Mouse (Mus musculus) cerebellum, adult 2 months (tissue): ENCODE results near the gene Arsj. TPM values are rescaled to one million over a fixed set of nuclear protein-coding genes. Genes with fewer than 3 reads are reported as not detected.

Experiments
- DNase-seq, 2 experiments: peaks; one replicate each; pipeline ENCODE4 v3.0.0; 2021
- H3K27ac ChIP-seq: fragments of 200-500 bp; 2 replicates; pipeline ENCODE4 v1.5.1; 2012; ENCODE audit warnings: low read length, control low read depth, inconsistent platforms; ENCODE audit not compliant: insufficient read depth
- H3K27me3 ChIP-seq: fragments of 200-500 bp; 2 replicates; pipeline ENCODE4 v1.6.1; 2012; ENCODE audit warnings: inconsistent platforms, mild to moderate bottlenecking, low read length, moderate library complexity; ENCODE audit not compliant: control insufficient read depth, insufficient read depth
- H3K4me1 ChIP-seq: fragments of 200-500 bp; 2 replicates; pipeline ENCODE4 v1.6.1; 2011; ENCODE audit warnings: low read length; ENCODE audit not compliant: control insufficient read depth, insufficient read depth
- H3K4me3 ChIP-seq: fragments of 200-500 bp; replicated peaks from 2 replicates; pipeline ENCODE3; 2011; ENCODE audit warnings: mild to moderate bottlenecking, low read depth, low read length, control low read depth; ENCODE audit not compliant: insufficient read depth
- CTCF ChIP-seq: fragments of 200-500 bp; IDR thresholded peaks from 2 replicates; pipeline ENCODE4 v1.5.1; 2011; ENCODE audit warnings: low read depth, mild to moderate bottlenecking, control low read depth, low read length, moderate library complexity, borderline replicate concordance; ENCODE audit not compliant: insufficient read depth
- POLR2A ChIP-seq: fragments of 200-500 bp; IDR thresholded peaks from 2 replicates; pipeline ENCODE4 v1.6.1; 2011; ENCODE audit warnings: low read length, control low read depth, borderline replicate concordance; ENCODE audit not compliant: insufficient read depth
- WGBS: fragments of 180-500 bp; shearing (Covaris S2); methylation state at CpG from one replicate; pipeline ENCODE4 v1.1.7; 2018; 5-methylcytosine and 5-hydroxymethylcytosine counted together
- polyA plus RNA-seq: library from polyadenylated mRNA; depleted of rRNA; stranded (reverse); fragments of >200 nt; gene quantifications from 2 replicates; pipeline ENCODE4 v1.2.3, GENCODE M21; 2012; rRNA removed

The Arsj gene
- 0.10 TPM in 2 replicates for polyA plus RNA-seq

DNA sequence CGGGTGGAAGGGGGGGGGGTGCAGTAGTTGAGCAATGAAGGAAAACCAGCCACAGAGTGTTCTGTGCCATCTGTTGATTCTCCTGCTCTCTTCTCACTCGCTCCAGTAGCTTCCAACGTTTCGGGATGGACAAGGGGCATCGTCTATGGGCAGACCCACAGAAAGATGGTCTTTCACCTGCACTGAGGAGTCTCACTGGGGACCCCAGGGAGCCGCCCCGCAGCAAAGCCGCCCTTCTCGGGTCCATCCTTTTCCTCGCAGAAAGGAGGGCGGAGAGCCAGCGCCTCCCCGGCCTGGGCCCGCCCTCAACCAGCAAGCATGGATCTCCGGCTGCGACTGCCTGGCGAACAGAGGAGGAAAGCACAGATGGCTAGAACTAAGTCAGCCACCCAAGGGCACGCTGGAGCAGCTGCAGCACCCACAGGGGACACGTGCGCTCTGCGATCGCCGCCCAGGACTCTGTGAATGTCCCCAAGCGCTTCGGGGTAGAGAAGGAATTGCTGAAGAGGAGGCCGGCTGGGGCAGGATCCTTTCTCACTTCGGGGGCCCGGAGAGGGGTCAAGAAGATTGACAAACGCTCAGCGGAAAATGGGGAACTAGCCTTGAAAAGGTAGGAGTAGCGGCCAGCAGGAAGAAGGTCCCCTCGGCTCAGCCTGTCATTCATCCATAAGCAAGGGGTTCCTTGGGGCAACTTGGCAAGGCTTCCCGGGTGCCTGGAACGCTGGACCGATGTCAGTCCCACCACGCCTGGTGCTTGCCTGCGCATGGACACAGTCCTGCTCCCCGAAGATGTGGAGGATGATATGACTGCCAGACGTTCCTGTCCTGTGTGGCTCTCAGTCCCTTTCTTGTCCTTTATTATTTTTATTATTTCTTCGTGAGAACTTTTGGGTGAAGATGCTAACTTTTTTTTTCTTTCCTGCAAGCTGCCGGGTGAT is at the start of gene Arsj:
TSS of gene Arsj (plus strand) at position 117 of the 938 bp plus-strand sequence.
- Histone ChIP-seq H3K27ac (no peak within 1 kb of the TSS), H3K4me1 (0 out of 2 replicates have a peak, but pooled peaks cover 3% of the 10 kb centered on the region), H3K4me3 (peak within 1 kb of the TSS; percentile 21), H3K27me3 (no peaks in the 10 kb centered on the region)
- 4% methylated on average over 41 of the region's 41 CpGs for WGBS
- peak; percentile 23 to 25 for DNase-seq
- no peak for TF ChIP-seq POLR2A
- TF ChIP-seq CTCF, result no peak

DNA sequence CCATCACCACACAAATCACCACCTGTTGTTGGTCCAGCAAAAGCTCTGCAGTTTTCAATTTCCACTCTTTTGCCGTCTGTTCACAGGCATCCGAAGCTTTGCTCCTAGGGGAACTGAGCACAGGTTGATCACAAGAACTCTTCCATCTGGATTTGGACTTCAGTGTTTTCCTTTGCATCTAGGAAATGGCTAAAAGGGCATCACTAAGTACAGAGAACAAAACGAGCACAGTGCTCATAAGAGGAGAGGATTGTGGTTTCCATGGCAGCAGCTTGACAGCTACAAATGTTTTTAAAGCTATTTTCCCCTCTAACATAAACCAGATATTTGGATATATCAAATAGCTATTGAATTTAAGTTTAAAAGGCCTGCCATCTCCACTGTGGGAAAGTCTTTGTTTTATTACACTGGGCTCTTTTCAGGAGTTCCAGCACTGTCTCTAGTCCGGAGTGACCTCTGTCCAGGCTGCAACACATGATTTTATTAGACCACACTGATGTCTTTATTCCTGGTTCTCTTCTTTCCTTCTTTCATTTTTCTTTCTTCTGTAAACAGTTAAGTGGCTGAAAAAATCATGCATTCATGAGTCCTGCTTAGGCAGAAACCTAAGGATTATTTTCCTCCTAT is 38.5 kb upstream of the Arsj start:
- DNase-seq, result no peak
- H3K27ac ChIP-seq, result no peak overlapping the region
- no peaks in the 10 kb centered on the region for H3K4me1 ChIP-seq
- H3K4me3 ChIP-seq, result no peak overlapping the region
- H3K27me3 ChIP-seq, result no peaks in the 10 kb centered on the region
- no peak for TF ChIP-seq CTCF
- no peak for TF ChIP-seq POLR2A
- WGBS, result 47% methylated on average over 4 of the region's 4 CpGs

DNA sequence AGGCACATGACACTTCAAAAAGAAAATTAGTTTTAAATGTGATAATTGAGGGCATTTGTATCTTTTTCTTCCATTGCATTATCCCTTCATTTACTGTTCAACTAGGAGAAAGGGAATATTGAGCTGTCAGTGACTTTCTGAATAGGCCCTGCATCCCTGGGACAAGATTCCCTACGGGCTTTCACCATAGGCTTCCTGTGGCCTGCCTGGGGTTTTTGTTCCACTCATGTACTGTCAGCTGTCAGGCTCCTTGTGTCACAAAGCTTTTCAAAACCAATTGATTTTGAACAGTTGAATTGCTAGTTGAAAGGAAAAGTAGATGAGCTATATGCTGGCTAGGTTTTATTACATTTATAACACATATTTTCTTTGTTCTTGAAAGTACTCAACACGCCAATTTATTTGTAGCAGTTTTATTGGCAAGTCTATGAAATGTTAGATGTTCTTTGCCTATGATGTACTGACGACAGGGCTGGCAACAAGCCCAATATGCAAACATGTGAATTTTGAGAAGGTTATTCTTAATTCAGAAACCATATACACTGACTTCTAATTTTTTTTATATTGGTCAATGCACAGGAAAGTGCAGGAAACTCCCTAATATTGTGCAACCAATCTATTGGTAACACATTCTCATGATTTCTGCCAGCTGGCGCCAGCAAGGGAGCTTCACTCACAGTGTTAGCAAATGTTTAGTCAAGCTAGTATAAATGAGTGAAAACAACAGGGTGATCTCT is 37.4 kb upstream of the Arsj start:
- H3K4me1 ChIP-seq, result no peaks in the 10 kb centered on the region
- no peak for TF ChIP-seq POLR2A
- TF ChIP-seq CTCF, result no peak
- H3K4me3 ChIP-seq, result no peak overlapping the region
- H3K27ac ChIP-seq, result no peak overlapping the region
- H3K27me3 ChIP-seq, result no peaks in the 10 kb centered on the region
- no peak for DNase-seq
- 44% methylated on average over 4 of the region's 4 CpGs for WGBS

DNA sequence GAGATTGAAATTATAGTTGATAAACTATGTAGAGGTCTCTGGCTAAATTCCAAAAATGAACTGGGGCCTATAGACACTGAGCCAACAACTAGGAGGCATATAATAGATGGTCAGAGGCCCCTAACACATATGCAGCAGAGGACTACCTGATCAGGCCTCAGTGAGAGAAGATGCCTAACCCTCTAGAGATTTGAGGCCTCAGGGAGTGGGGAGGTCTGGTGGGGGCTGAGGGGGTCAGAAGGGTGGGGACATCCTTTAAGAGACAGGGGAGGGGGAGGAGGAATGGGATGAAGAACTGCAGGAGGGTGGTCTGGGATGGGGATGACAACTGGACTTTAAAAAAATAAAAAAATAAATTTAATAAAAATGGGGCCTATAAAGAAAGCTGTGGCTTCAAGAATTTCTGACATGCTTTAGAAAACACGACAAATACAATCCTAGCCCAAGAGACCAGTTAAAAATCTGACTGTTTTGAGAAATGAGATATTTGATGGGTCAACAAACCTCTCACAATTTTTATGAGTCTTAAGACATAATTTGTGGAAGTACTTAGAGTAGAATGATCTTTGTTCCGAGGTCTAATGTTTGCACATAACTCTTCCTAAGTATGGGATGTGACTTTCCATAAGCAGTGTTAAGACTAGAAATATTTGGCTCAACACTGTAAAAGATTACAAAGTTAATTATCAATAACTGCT is 36.7 kb upstream of the Arsj start:
- TF ChIP-seq POLR2A (no peak), CTCF (no peak)
- H3K27me3 ChIP-seq, result no peaks in the 10 kb centered on the region
- H3K4me3 ChIP-seq, result no peak overlapping the region
- 84% methylated on average over 2 of the region's 2 CpGs for WGBS
- no peak overlapping the region for H3K27ac ChIP-seq
- DNase-seq, result no peak
- H3K4me1 ChIP-seq, result no peaks in the 10 kb centered on the region

DNA sequence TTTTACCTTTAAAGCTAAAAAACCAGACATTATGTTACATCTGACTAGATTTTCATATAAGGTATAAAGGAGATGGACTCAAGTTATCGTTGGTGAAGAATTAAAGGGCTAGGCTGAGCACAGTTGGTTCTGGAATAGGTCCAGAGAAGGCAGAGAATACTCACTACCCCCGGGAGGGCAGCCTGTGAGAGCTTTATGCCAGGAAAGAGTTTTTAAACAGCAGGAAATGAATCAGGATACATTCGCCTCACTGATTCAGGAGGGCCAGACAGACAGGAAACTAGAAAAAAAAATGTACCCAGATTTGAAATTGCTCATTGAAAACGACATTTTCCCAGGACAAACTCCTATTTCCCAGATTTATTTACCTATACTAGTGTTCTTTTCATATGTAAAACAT is 28.2 kb upstream of the Arsj start:
- WGBS, result 6% methylated on average over 4 of the region's 4 CpGs

DNA sequence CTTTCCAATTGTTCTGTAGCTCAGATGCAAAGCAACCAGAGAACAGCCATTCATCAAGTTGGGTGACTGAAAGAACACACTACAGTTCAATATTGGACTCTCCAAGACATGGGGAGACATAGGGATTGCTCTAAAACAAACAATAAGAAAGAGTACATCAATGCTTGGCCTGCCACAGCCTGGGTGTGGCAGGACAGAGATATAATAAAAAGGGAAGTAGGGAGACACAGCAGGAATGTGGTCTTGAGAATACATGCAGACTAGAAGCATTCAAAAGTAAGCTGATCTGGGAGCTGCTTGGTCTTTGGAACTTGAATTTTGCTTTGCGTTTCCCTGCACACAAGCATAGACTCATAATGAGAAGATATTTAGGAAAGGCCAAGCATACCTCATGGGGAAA is 18.7 kb upstream of the Arsj start:
- 97% methylated on average over 1 of the region's 1 CpGs for WGBS
- Histone ChIP-seq H3K27me3 (no peaks in the 10 kb centered on the region), H3K27ac (no peak overlapping the region), H3K4me1 (no peaks in the 10 kb centered on the region), H3K4me3 (no peak overlapping the region)
- TF ChIP-seq POLR2A, result no peak
- no peak for TF ChIP-seq CTCF
- no peak for DNase-seq

More for the DNA sequence above, 28.2 kb upstream of the Arsj start:
- Histone ChIP-seq H3K4me1 (no peaks in the 10 kb centered on the region), H3K27me3 (no peaks in the 10 kb centered on the region; the same call in 1 of the 2 replicates), H3K27ac (no peak overlapping the region), H3K4me3 (no peak overlapping the region)
- TF ChIP-seq CTCF (no peak), POLR2A (no peak)
- DNase-seq, result peak in 1 of 2 experiments; percentile 39

DNA sequence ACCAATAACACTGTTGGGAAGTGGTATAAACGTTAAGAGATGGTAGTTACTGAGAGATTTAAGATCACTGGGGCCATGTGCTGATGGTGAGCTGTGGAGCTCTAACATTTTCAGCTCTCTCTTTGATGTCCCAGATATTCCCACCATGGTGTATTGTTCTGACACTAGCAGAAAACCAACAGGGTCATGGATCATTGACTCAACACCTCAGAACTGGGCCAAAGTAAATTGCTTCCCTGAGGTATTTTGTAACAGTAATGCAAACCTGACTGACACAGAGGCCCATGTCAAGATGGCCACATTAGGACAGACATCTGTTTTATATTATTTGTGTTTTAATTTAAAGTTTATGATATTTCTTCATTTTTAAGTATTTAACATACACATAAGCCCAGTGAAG is 3.7 kb upstream of the Arsj start:
- no peak overlapping the region for H3K27ac ChIP-seq
- no peak for DNase-seq
- TF ChIP-seq CTCF, result no peak
- no peak for TF ChIP-seq POLR2A
- H3K4me1 ChIP-seq, result 0 out of 2 replicates have a peak, but pooled peaks cover 3% of the 10 kb centered on the region
- no peak overlapping the region for H3K4me3 ChIP-seq
- H3K27me3 ChIP-seq, result no peaks in the 10 kb centered on the region
- 60% methylated on average over 1 of the region's 1 CpGs for WGBS
